Mouse (Mus musculus) frontal cortex, postnatal 14 days (tissue): ENCODE results near the gene Rsrc1.
A peak's percentile ranks its signal among the peaks of the same experiment; 100 is the strongest.

Source experiments
- DNase-seq, 2 experiments: peaks; one replicate each; pipeline ENCODE4 v3.0.0; 2022; ENCODE audit warnings: low spot score in 2 of 2

Gene Rsrc1

DNA sequence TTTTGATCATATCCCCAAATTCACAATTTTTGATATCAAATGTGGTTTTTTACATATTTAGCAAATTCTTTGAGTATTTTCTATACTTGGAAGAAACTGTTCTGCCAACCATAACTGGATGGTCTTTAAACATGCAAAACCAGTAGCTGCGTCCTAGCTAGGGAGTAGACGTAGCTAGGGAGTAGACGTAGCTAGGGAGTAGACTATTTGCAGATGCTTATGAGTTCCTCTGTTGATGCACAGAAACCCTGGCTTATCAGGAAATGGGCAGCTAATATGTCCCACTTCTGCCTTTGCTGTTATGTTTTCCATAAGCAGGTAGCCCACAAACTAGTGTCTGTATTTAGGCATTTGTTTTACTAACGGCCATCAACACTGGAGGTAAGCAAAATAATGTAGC, 298.6 kb downstream of the Rsrc1 start:
- DNase-seq: no peak

- no peak for DNase-seq
Observed at GRCm38 (mm10) chr3:67280247-67280646, 299.1 kb downstream of the Rsrc1 start.

GRCm38 (mm10) chr3:67284039-67284438, 302.8 kb downstream of the Rsrc1 start:
- no peak for DNase-seq

DNA sequence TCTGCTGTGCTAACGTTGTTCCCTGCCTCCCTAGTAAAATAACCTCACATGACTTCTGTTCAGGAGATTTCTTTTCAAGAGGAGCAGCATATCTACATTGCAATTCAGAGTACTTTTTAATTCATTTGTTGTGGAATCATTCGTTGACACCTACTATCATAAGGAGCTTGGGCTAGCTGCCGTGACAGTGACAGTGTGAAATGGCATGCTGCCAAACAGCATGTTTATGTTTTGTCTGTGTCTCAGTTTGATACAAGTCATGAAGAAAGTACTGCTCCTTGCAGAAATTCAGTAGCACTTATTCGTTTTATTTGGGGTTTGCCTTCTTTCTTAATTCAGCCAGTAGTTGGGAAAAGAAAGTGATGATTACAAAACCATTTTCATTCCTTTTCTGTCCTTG, 303.7 kb downstream of the Rsrc1 start:
- no peak for DNase-seq

DNA sequence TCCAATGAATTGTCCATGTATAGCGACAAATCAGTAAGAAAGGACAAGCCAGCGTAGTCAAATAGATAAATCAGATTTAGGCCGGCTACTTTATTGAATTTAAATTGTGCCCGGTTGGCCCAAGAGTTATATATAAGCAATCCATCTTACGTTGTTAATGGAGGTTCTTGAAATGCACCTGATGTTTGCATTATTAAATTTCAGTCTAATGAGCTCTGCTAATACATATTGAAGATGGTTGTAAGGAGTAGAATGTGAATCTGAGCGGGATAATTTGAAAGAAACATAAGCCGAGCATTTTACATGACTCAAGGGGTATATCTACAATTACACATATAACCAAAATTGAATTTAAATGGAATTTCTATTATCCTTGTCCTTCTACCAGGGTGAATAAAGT, 307.5 kb downstream of the Rsrc1 start:
- DNase-seq: no peak

DNA sequence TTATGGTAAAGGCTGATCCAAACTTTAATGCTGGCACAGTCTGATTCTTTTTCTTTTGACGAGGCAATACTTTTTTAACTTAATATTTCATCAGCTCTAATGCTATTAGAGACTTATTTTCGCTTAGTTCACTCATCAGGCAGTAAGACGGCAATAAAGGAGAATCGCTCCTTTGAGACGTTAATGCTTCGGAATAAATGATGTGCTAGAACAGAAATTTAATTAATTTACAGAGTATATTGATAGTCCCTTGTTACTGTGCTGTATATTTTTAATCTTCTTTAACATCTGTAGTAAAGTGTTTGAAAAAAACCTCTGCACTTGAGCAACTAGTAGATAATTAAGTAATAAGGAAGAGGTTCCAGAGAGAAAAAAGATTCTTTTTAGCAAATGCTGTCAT, 308.3 kb downstream of the Rsrc1 start:
- no peak for DNase-seq

DNA sequence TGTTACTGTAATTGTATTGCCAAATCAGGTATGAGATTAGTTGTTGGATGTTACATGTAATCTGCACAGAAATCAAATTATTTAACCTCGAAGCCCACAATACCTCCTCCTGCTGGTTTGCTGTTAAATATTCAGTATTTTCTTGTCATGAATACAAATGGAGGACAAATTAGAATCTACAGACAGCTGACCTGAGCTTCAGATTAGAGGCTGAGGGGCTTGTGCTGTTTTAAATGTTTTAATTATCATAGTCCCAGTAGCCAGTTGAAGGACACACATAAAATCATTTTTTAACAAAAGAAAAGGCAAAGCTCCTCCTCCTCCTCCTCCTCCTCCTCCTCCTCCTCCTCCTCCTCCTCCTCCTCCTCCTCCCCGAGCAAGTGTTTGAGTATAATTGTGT, 327.5 kb downstream of the Rsrc1 start:
- no peak for DNase-seq

DNA sequence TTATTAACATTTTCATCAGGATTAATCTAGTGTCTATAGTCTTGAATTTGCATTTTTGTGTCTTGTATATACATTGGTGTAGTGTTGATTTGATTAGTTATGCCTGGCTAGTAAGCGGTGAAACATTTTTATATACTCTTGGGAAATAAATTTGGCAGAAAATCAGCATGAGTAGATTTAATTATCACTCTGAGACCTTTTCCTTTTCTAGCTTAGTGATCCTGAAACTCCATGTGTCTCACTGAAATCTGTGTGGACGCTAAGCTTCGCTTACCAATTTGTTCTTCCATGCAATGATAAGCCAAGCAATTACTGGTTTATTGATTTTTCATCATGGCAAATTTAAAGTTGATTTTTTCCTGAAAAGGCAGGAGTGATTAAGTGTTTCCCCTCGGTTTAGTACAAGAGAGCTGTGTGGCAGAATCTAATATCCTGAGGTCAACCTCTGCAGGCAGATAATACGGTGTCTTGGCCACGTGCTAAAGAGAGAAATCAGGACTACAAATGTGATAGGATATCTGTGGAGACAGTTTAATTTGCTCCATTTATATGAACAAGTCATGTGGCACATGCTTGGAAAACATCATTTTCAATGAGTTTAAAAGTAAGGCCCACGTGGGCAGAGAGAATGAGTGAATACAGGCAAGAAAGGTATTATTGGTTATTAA, 328.6 kb downstream of the Rsrc1 start:
- no peak for DNase-seq

GRCm38 (mm10) chr3:67311436-67311835, 330.2 kb downstream of the Rsrc1 start:
- DNase-seq: no peak

GRCm38 (mm10) chr3:67322422-67322821, 341.2 kb downstream of the Rsrc1 start:
- DNase-seq: no peak

GRCm38 (mm10) chr3:67339558-67339957, 358.4 kb downstream of the Rsrc1 start:
- DNase-seq: no peak

GRCm38 (mm10) chr3:67340921-67341320, 359.7 kb downstream of the Rsrc1 start:
- no peak for DNase-seq

DNA sequence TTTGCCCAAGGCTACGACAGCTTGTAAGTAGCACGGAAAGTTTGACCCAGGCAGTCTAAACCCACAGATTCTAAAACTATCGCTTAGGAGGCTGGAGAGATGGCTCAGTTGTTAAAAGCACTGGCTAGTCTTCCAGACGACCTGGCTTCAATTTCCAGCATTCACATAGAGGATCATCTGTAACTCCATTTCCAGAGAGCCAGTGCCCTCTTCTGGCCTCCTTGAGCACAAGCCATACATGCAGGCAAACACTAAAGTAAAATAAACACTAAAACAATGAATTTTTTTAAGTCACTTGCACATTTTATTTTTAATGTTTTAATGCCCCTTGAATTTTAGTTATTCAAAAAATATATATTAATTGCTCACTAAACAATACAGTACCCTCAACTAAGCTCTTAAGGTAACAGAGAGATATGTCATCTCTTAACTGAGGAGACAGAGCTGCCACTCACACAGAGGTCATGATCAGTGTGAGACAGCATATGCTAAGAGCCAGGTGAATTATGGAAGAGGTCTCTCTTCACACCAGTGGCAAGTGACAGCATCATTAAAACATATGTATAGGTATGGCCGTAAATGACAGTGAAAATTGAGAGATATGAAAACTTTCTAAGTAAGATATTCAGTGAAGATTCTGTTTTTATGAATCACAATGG, 361.9 kb downstream of the Rsrc1 start:
- DNase-seq: no peak

- DNase-seq: peak; percentile 24 to 58
Observed at GRCm38 (mm10) chr3:67344599-67344998, 363.4 kb downstream of the Rsrc1 start.

GRCm38 (mm10) chr3:67346674-67347073, 365.5 kb downstream of the Rsrc1 start:
- no peak for DNase-seq

GRCm38 (mm10) chr3:67351406-67352127, 370.4 kb downstream of the Rsrc1 start:
- no peak for DNase-seq

DNA sequence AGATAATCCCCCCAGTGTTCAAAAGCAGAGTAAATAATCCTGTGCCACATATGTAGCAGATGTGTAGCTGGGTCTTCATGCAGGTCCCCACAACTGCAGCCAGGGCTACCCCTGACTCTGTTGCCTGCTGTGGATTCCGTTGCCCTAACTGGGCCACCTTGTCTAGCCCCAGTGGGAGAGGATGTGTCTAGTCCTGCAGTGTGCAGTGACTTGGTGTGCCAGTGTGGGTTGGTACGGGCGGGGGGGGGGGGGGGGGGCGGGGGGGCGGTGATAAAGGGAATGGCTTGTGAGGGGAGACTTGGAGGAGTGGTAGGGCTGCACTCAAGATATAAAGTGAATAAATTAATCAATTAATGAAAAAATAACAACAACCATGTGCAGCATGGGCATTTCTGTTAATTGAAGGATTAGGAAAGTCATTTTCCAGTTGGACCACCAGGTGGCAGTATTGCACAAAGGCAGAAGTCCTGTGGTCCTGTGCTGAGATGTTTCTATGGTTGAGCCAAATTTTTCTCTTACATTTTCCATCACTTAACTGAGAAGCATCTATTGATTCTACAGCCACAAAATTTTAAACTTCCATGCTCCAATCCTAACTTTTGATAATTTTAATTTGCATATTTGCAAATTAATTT, 371.1 kb downstream of the Rsrc1 start:
- peak in 1 of 2 experiments; percentile 38 for DNase-seq

- no peak for DNase-seq
Observed at GRCm38 (mm10) chr3:67352763-67353149, 371.6 kb downstream of the Rsrc1 start.

DNA sequence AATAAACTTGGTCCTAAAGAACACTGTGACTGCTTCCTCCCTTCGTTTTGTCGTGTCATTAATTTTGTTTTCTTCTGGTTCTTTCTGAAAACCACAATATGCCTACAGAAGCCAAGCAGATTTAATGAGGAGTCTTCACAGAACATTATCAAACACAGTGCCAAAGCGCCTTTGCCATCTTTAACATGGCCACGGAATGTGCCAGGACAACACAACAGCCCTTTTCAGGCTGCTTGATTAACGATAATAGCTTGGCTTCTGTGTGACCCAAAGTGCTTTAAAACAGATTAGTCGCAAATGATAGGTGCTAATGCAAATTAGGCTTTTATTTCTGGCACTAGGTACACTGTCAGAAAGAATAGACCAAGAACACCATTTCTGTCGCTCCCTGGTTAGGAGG, 377.2 kb downstream of the Rsrc1 start:
- no peak for DNase-seq

- DNase-seq: no peak
Observed at GRCm38 (mm10) chr3:67366087-67366892, 385.1 kb downstream of the Rsrc1 start.

DNA sequence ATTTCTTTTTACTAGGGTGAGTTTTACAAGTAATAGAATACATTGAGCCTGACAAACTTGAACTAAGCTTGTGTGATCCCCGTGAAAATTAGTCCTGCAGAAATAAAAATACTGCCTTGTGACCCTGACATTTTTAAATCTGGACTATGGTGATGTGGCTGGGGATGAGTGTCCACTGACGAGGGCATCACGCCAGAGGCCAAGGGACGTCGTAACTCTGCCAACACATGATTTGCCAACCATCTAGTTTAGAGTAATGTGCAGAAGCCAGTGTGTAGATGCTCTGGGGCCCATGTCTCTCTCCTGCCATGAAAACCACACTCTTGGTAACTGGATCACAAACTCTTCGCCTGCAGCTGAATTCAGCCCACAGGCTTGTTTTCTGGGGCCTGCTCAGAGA, 386.3 kb downstream of the Rsrc1 start:
- no peak for DNase-seq
